Mouse (Mus musculus): ENCODE measurements around the gene Coq3. TPM values are rescaled to one million over a fixed set of nuclear protein-coding genes. Genes with fewer than 3 reads are reported as not detected.

The Coq3 gene
- total RNA-seq, 4 experiments from 2014 or later: 14.5 to 16.2 (median 15.8) TPM

Other genes starting within 250 kb of the Coq3 start
- gene Prdm13, start 193.7 kb upstream of the Coq3 start, total RNA-seq (2022): not detected
- 10 to 100 TPM in 1 of 4 experiments, 1 to 10 TPM in 3; 8.6 to 11.8 (median 9.6) TPM for gene Ccnc, start 152.0 kb upstream of the Coq3 start, total RNA-seq (2022)
- gene Usp45, start 112.5 kb upstream of the Coq3 start, total RNA-seq (2022): 10 to 100 TPM; 17.9 to 23.6 (median 20.7) TPM
- 10 to 100 TPM; 13.4 to 15.9 (median 13.6) TPM for gene Tstd3, start 112.5 kb upstream of the Coq3 start, total RNA-seq (2022)
- 10 to 100 TPM; 19.4 to 40.2 (median 25.9) TPM for gene Pnisr, start 32.1 kb upstream of the Coq3 start, total RNA-seq (2022)
- under 1 TPM; 0.16 to 0.70 (median 0.40) TPM for gene Faxc, start 51.7 kb downstream of the Coq3 start, total RNA-seq (2022)